Mouse (Mus musculus): ENCODE data around the gene Adamts14. TPM values are rescaled to one million over a fixed set of nuclear protein-coding genes. Genes with fewer than 3 reads are reported as not detected.
A peak's percentile ranks its signal among the peaks of the same experiment; 100 is the strongest.

Gene Adamts14
- polyA plus RNA-seq, 1 experiment from 2014 or later: 0.31 TPM

- DNase-seq (ENCODE audit: low spot score, missing footprints) (peak; percentile 41), ATAC-seq (ENCODE audit: low FRiP score) (no peak)
- H3K4me2 ChIP-seq: no peak overlapping the region
- H3K9ac ChIP-seq (ENCODE audit: low read length): no peak overlapping the region
- WGBS: 80% methylated on average over 3 of the region's 3 CpGs
- H3K27ac ChIP-seq (ENCODE audit: low read depth, low read length): no peak overlapping the region
- no peaks in the 10 kb centered on the region for H3K27me3 ChIP-seq (ENCODE audit: control insufficient read depth, insufficient read depth, low read length)
- H3K4me3 ChIP-seq (ENCODE audit: low read depth, low read length): no peak overlapping the region
- H3K4me1 ChIP-seq (ENCODE audit: control insufficient read depth, insufficient read depth, low read length): no peaks in the 10 kb centered on the region
- H3K36me3 ChIP-seq (ENCODE audit: control insufficient read depth, insufficient read depth, low read length): no peaks in the 10 kb centered on the region
- H3K9me3 ChIP-seq (ENCODE audit: control insufficient read depth, low read length): no peaks in the 10 kb centered on the region
Observed at GRCm38 (mm10) chr10:61231756-61232155, 41.5 kb downstream of the Adamts14 start.

DNA sequence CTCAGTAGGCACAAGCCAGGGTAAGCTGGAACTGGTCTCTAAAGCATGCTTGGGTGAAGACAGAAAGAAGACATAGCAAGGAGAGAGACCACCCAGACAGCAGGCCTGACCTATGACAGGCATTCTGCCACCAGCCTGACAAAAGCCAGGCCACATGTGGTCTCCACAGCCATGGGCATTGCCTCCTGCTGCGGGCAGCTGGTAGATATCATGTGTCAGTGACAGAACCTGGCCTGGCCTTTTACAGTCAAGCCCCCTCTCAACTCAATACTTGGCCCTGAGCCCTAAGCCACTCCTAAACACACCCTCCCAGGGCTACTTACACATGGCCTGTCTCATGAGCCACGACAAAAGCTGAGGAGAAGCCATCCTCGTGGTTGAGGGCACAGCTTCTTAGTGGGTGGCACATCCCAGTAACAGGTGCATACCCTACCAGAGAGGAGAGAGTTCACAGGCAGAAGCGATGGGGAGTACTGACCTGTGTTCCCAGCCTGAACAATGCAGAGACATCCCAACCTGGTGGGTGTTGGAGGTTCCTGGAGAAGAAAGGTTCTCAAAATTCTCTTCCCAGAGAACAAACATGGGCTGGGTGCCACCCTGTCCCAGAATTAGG is 46.3 kb downstream of the Adamts14 start:
- Histone ChIP-seq H3K4me1 (ENCODE audit: control insufficient read depth, insufficient read depth, low read length) (no peaks in the 10 kb centered on the region), H3K27ac (ENCODE audit: low read depth, low read length) (no peak overlapping the region), H3K36me3 (ENCODE audit: control insufficient read depth, insufficient read depth, low read length) (no peaks in the 10 kb centered on the region), H3K9ac (ENCODE audit: low read length) (no peak overlapping the region), H3K4me3 (ENCODE audit: low read depth, low read length) (no peak overlapping the region), H3K27me3 (ENCODE audit: control insufficient read depth, insufficient read depth, low read length) (no peaks in the 10 kb centered on the region), H3K9me3 (ENCODE audit: control insufficient read depth, low read length) (no peaks in the 10 kb centered on the region), H3K4me2 (no peak overlapping the region)
- ATAC-seq (ENCODE audit: low FRiP score) (no peak), DNase-seq (ENCODE audit: low spot score, missing footprints) (peak; percentile 26)
- WGBS: 66% methylated on average over 4 of the region's 4 CpGs

- H3K4me2 ChIP-seq: no peak overlapping the region
- H3K9me3 ChIP-seq (ENCODE audit: control insufficient read depth, low read length): no peaks in the 10 kb centered on the region
- no peaks in the 10 kb centered on the region for H3K27me3 ChIP-seq (ENCODE audit: control insufficient read depth, insufficient read depth, low read length)
- no peaks in the 10 kb centered on the region for H3K36me3 ChIP-seq (ENCODE audit: control insufficient read depth, insufficient read depth, low read length)
- 63% methylated on average over 5 of the region's 5 CpGs for WGBS
- ATAC-seq (ENCODE audit: low FRiP score) (no peak), DNase-seq (ENCODE audit: low spot score, missing footprints) (no peak)
- H3K4me3 ChIP-seq (ENCODE audit: low read depth, low read length): no peak overlapping the region
- no peak overlapping the region for H3K9ac ChIP-seq (ENCODE audit: low read length)
- no peak overlapping the region for H3K27ac ChIP-seq (ENCODE audit: low read depth, low read length)
- H3K4me1 ChIP-seq (ENCODE audit: control insufficient read depth, insufficient read depth, low read length): no peaks in the 10 kb centered on the region
Observed at GRCm38 (mm10) chr10:61225694-61226093, 47.5 kb downstream of the Adamts14 start.

GRCm38 (mm10) chr10:61219318-61219717 is 53.9 kb downstream of the Adamts14 start:
- Histone ChIP-seq H3K4me1 (ENCODE audit: control insufficient read depth, insufficient read depth, low read length) (no peaks in the 10 kb centered on the region), H3K4me2 (no peak overlapping the region), H3K27ac (ENCODE audit: low read depth, low read length) (no peak overlapping the region), H3K9ac (ENCODE audit: low read length) (no peak overlapping the region), H3K36me3 (ENCODE audit: control insufficient read depth, insufficient read depth, low read length) (no peaks in the 10 kb centered on the region), H3K27me3 (ENCODE audit: control insufficient read depth, insufficient read depth, low read length) (no peaks in the 10 kb centered on the region), H3K4me3 (ENCODE audit: low read depth, low read length) (no peak overlapping the region), H3K9me3 (ENCODE audit: control insufficient read depth, low read length) (peaks cover 3% of the 10 kb centered on the region; the same call in 1 of the 2 replicates)
- no peak for ATAC-seq (ENCODE audit: low FRiP score)
- 85% methylated on average over 4 of the region's 4 CpGs for WGBS
- DNase-seq (ENCODE audit: low spot score, missing footprints): no peak

DNA sequence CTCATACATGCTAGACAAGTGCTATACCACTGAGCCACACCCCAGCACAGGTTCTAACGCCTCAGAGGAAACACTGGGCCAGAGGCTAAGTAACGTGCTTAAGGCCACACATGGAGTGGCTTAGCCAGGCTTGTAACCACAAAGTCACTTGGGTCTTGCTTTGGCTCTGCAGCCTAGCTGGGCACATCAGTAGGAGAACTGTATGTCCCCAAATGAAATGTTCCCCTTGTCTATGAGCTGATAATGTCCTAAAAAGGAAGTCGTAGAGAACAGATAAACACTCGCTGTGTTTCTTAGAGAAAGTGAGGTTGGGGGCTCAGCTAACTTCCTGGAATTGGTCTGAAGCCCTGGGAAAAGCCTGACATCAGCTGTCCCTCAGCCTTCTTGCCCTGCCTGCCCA is 57.1 kb downstream of the Adamts14 start:
- ATAC-seq (ENCODE audit: low FRiP score): no peak
- 89% methylated on average over 4 of the region's 4 CpGs for WGBS

GRCm38 (mm10) chr10:61215658-61216057 is 57.6 kb downstream of the Adamts14 start:
- Histone ChIP-seq H3K36me3 (ENCODE audit: control insufficient read depth, insufficient read depth, low read length) (no peaks in the 10 kb centered on the region), H3K27ac (ENCODE audit: low read depth, low read length) (no peak overlapping the region), H3K4me2 (no peak overlapping the region), H3K4me1 (ENCODE audit: control insufficient read depth, insufficient read depth, low read length) (no peaks in the 10 kb centered on the region), H3K4me3 (ENCODE audit: low read depth, low read length) (no peak overlapping the region), H3K9ac (ENCODE audit: low read length) (no peak overlapping the region), H3K9me3 (ENCODE audit: control insufficient read depth, low read length) (peaks cover 3% of the 10 kb centered on the region; the same call in 1 of the 2 replicates), H3K27me3 (ENCODE audit: control insufficient read depth, insufficient read depth, low read length) (peaks cover 2% of the 10 kb centered on the region; the same call in 1 of the 2 replicates)
- no peak for ATAC-seq (ENCODE audit: low FRiP score)
- peak; percentile 72 for DNase-seq (ENCODE audit: low spot score, missing footprints)
- 94% methylated on average over 6 of the region's 6 CpGs for WGBS

More for the DNA sequence above, 57.1 kb downstream of the Adamts14 start:
- Histone ChIP-seq H3K4me1 (ENCODE audit: control insufficient read depth, insufficient read depth, low read length) (no peaks in the 10 kb centered on the region), H3K9ac (ENCODE audit: low read length) (no peak overlapping the region), H3K9me3 (ENCODE audit: control insufficient read depth, low read length) (peaks cover 3% of the 10 kb centered on the region; the same call in 1 of the 2 replicates), H3K27ac (ENCODE audit: low read depth, low read length) (no peak overlapping the region), H3K27me3 (ENCODE audit: control insufficient read depth, insufficient read depth, low read length) (peaks cover 2% of the 10 kb centered on the region; the same call in 1 of the 2 replicates), H3K4me3 (ENCODE audit: low read depth, low read length) (no peak overlapping the region), H3K4me2 (no peak overlapping the region), H3K36me3 (ENCODE audit: control insufficient read depth, insufficient read depth, low read length) (no peaks in the 10 kb centered on the region)
- peak; percentile 70 for DNase-seq (ENCODE audit: low spot score, missing footprints)

GRCm38 (mm10) chr10:61212817-61213216 is 60.4 kb downstream of the Adamts14 start:
- Histone ChIP-seq H3K27ac (ENCODE audit: low read depth, low read length) (no peak overlapping the region), H3K4me2 (no peak overlapping the region), H3K4me1 (ENCODE audit: control insufficient read depth, insufficient read depth, low read length) (no peaks in the 10 kb centered on the region), H3K27me3 (ENCODE audit: control insufficient read depth, insufficient read depth, low read length) (peaks cover 2% of the 10 kb centered on the region; the same call in 1 of the 2 replicates), H3K36me3 (ENCODE audit: control insufficient read depth, insufficient read depth, low read length) (no peaks in the 10 kb centered on the region), H3K9ac (ENCODE audit: low read length) (no peak overlapping the region), H3K4me3 (ENCODE audit: low read depth, low read length) (no peak overlapping the region), H3K9me3 (ENCODE audit: control insufficient read depth, low read length) (peaks cover 3% of the 10 kb centered on the region; the same call in 1 of the 2 replicates)
- DNase-seq (ENCODE audit: low spot score, missing footprints): no peak
- ATAC-seq (ENCODE audit: low FRiP score): no peak
- 8% methylated on average over 10 of the region's 11 CpGs for WGBS

DNA sequence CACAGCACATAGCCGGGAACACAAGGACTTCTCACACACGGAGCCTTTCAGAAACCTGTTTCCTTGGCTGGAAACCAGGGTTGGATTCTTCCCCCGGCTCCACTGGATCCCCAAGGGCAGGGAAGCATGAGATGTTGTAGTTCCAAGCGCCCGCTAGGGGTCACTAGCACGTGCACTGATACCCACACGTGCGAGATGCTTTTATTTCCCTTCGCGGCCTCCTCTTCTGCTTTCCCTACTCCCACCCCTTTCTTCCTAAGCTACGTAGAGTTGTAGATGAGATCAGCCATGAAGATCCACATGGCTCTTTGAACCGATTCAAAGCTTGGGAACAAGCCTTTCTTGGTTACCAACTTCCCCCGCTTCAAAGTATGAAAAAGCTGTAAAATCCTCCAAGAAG is 61.5 kb downstream of the Adamts14 start:
- Histone ChIP-seq H3K4me1 (ENCODE audit: control insufficient read depth, insufficient read depth, low read length) (no peaks in the 10 kb centered on the region), H3K9me3 (ENCODE audit: control insufficient read depth, low read length) (peaks cover 3% of the 10 kb centered on the region; the same call in 1 of the 2 replicates), H3K36me3 (ENCODE audit: control insufficient read depth, insufficient read depth, low read length) (no peaks in the 10 kb centered on the region), H3K4me3 (ENCODE audit: low read depth, low read length) (no peak overlapping the region), H3K9ac (ENCODE audit: low read length) (no peak overlapping the region), H3K27ac (ENCODE audit: low read depth, low read length) (no peak overlapping the region), H3K27me3 (ENCODE audit: control insufficient read depth, insufficient read depth, low read length) (peaks cover 2% of the 10 kb centered on the region; the same call in 1 of the 2 replicates), H3K4me2 (no peak overlapping the region)
- 9% methylated on average over 13 of the region's 13 CpGs for WGBS
- no peak for ATAC-seq (ENCODE audit: low FRiP score)
- peak; percentile 92 for DNase-seq (ENCODE audit: low spot score, missing footprints)

DNA sequence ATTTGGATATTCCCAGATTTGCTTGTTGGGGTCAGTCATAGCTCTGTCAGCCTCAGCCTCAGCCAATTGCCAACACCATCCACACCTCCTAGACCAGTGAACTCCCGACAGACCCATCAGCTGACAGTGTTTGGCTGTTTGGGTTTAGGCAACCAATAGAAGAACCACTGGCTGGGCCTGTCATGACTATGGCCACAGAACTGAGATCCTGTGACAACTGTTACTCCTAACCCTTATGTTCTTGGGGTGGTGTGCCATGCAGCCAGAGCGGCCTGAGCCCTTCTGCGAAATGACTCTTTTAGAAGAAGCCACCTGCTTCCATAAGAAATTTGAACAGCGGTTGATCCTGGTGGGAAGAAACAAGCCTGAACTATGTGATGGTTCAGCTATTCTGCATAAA is 62.1 kb downstream of the Adamts14 start:
- Histone ChIP-seq H3K9ac (ENCODE audit: low read length) (no peak overlapping the region), H3K9me3 (ENCODE audit: control insufficient read depth, low read length) (peaks cover 3% of the 10 kb centered on the region; the same call in 1 of the 2 replicates), H3K36me3 (ENCODE audit: control insufficient read depth, insufficient read depth, low read length) (no peaks in the 10 kb centered on the region), H3K4me1 (ENCODE audit: control insufficient read depth, insufficient read depth, low read length) (no peaks in the 10 kb centered on the region), H3K27ac (ENCODE audit: low read depth, low read length) (no peak overlapping the region), H3K4me2 (no peak overlapping the region), H3K4me3 (ENCODE audit: low read depth, low read length) (no peak overlapping the region), H3K27me3 (ENCODE audit: control insufficient read depth, insufficient read depth, low read length) (peaks cover 2% of the 10 kb centered on the region; the same call in 1 of the 2 replicates)
- 82% methylated on average over 4 of the region's 4 CpGs for WGBS
- no peak for ATAC-seq (ENCODE audit: low FRiP score)
- no peak for DNase-seq (ENCODE audit: low spot score, missing footprints)
